Mouse (Mus musculus) gastrocnemius, postnatal 4 days (tissue): Measurements from ENCODE around the gene Dnajb1. TPM values are rescaled to one million over a fixed set of nuclear protein-coding genes. Genes with fewer than 3 reads are reported as not detected.

Source experiments
- DNase-seq, 2 experiments: peaks; one replicate each; pipeline ENCODE4 v3.0.0; 2021 to 2022; ENCODE audit warnings: low spot score in 2 of 2, mixed read lengths in 2 of 2
- total RNA-seq, 2 experiments: library from RNA; stranded (reverse); gene quantifications; 2 replicates each; pipeline ENCODE4 v1.2.3; 2021

The Dnajb1 gene
- total RNA-seq, 2 experiments from 2014 or later = 17.7 to 20.6 TPM

DNA sequence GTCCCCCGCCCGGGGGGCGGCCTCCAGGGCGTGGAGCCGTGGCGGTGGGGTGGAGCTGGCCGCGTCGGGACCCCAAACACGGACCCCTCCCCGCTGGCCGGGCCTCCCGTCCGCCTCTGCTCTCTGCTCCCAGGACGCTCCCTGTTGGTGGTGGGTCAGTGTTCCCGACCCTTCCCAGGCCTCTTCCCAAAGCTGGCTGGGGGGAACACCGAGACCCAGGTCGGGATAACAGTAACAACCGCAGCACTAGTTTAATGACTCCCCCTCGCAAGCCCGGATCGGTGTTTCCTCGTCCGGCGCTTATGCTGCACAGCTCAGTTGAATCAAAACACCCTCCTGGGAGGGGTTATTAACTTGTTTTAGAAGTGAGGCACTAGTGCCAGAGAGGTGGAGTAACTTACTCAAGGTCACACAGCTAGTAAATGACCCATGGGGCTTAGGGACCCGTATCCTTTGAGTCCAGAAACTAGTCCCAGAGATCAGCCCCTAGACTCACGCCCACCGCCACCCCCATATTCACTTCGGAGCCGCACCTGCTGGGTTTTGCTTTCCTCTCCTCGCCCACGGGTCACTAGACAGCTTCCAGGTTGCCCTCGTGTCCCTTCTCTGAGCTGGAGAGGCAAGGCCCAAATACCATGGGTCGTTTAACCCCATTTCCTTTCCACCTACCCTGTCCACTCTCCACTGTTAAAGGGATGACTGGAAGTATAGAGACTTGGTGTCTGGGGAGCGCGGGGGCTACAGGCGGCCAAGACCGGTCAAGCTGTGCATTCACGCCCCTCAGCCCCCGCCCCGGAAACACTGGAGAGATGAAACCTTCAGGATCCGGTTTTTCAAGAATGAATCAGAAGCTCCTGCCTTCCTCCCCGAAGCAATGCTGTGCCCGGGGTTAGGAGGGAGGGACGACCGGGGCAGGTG, 45.0 kb downstream of the Dnajb1 start:
- DNase-seq = no peak

DNA sequence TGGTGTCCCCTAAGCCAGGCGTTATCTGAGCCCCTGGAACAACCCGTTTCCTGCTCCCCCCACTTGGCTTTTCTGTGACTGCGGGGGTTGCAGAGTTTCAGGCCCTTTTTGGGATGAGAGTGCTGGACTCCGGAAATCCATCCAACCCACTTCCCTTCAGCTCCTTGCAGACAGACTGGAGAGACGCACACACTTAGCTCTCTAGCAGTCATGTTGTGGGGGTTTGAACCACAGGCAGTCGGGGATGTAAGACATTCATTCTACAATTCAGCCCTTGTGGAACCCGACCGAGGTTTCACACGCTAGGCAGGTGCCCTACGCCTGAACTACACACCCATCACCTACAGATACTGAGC, 45.6 kb downstream of the Dnajb1 start:
- no peak for DNase-seq

DNA sequence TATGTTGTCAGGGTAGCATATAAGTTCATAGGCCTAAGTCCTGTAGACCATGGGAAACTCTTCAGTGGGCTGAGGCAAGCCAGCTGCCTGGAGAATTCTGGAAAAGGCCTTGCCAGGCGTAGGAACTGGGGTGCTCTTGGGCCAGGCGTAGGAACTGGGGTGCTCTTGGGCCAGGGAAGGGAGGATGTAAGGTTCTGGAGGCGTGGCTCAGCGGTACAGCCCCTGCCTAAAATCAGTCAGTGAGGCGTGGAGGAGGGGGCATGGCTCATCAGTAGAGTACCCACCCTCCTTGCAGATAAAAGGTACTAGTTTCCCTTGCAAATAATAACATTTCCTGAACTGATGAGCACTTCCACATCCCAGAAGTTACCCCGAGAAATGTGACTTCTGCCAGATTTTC, 46.7 kb downstream of the Dnajb1 start:
- no peak for DNase-seq

DNA sequence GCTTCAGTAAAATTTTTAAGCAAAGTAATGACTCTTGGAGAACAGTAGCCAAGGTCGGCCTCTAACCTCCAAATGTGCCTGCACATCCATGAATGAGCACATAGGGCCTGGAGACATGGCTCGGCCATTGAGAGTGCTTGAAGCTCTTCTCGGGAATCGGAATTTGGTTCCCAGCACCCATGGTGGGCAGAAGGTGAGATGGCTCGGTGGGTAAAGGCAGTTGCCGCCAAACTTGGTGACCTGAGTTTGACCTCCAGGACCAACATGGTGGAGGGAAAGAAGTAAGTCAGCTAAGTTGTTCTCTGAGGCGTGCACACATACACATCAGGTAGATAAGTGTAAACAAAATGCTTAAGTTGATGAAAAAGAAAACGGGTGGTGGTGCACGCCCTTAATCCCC, 48.0 kb downstream of the Dnajb1 start:
- no peak for DNase-seq

DNA sequence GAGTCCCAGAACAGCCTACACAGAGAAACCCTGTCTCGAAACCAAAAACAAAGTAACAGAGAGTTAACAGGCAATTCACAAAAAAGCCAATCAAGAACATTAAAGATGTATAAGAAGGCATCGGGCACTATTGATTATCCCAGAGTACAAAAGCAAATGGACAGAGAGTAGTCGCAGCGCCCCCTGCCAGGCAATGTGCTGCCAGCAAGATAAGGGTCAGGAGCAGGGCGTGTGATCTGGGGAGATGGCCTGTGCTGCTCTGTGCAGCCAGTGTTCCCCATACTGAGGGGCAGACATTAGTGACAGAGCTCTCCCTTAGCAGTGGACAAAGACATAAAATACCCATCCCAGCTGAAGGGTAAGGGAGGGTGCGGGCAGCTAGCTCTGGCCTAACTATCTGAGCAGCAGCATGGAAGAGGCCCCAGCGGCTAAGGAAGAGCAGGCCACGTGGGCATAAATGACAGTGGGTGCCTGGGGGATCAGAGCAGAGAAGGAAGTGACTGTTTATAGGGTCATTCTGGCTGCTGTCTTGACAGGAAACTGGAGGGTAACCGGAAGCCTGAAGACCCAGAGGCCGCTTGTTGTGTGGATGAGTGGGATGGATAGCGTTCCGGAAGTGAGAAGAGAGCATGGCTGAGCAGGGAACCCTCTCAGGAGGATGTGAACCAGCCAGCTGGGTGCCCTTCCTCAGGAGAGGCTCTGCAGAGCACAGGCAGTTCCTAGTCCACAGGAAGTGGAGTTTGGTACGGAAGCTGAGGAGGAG, 48.7 kb downstream of the Dnajb1 start:
- no peak for DNase-seq

DNA sequence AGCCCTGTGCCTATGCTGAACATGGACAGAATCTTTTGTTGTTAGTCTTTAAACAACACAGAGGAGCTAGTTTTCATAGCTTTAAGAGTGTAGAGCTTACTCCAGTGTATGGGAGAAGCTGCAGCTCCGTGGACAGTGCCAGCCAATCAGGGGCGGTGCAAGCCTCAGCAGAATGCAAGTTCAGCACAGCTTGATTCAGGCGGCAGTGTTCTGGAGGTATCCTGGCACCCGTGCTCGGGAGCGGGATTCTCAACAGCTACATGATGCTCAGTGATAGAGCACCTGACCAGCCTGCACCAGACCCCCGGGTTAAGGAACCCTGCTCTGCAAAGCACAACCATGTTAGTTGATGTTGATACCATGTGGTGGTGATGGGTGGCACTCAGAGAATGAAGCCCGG, 52.6 kb downstream of the Dnajb1 start:
- no peak for DNase-seq

DNA sequence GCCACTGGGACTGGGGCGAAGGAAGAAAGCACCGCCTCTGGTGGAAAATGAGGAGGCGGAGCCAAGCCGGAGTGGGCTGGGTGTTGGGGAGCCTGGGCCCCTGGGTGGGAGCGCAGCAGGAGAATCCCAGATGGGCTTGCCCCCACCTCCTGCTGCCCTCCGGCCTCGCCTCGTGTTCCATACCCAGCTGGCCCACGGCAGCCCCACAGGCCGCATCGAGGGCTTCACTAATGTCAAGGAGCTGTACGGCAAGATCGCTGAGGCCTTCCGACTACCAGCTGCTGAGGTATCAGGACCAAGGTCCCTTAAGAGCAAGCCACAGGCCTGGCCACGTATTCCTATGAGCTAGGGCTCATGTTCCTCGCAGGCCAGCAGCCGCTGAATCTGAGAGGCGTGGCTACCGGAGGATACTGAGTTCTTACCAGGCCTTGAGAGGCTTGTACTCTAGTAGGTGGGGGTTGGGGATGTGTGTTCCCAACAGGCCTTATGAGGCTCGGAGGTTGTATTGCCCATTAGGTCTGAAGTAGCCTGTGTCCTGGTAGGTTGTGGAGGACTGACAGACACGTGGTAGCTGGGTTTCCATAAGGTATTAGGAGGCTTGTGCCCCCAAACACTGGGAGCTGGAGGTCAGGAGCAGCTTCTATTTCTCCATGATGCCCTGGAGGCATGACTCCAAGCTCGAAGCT, 53.1 kb downstream of the Dnajb1 start:
- DNase-seq = no peak

Other genes with a start within 250 kb of the Dnajb1 start
- gene Clgn, start 218.3 kb upstream of the Dnajb1 start, total RNA-seq = under 1 TPM in 1 of 2 experiments, not detected in 1; 0.10 TPM
- gene Scoc, start 149.8 kb upstream of the Dnajb1 start, total RNA-seq = 10 to 100 TPM; 40.3 to 49.4 TPM
- gene Olfr370, start 72.4 kb upstream of the Dnajb1 start, total RNA-seq = not detected
- 100 to 1,000 TPM; 366 to 378 TPM for gene Ndufb7, start 41.5 kb upstream of the Dnajb1 start, total RNA-seq
- 100 to 1,000 TPM; 276 to 303 TPM for gene Tecr, start 222 bp upstream of the Dnajb1 start, total RNA-seq
- 10 to 100 TPM; 42.5 to 51.7 TPM for gene Gipc1, start 44.5 kb downstream of the Dnajb1 start, total RNA-seq
- under 1 TPM; 0.49 to 0.98 TPM for gene Ptger1, start 58.5 kb downstream of the Dnajb1 start, total RNA-seq
- 10 to 100 TPM; 56.6 to 60.0 TPM for gene Pkn1, start 91.0 kb downstream of the Dnajb1 start, total RNA-seq
- 10 to 100 TPM; 26.1 to 27.5 TPM for gene Ddx39, start 107.0 kb downstream of the Dnajb1 start, total RNA-seq
- 10 to 100 TPM; 82.7 to 83.4 TPM for gene Adgre5, start 133.1 kb downstream of the Dnajb1 start, total RNA-seq